Mouse (Mus musculus): ENCODE measurements at regions not wholly inside any gene's neighbourhood (a gene's known extent, or its start where the extent isn't known, plus 50 kb on each side); places are given as distances from the start of the nearest gene placed in this dataset.

DNA sequence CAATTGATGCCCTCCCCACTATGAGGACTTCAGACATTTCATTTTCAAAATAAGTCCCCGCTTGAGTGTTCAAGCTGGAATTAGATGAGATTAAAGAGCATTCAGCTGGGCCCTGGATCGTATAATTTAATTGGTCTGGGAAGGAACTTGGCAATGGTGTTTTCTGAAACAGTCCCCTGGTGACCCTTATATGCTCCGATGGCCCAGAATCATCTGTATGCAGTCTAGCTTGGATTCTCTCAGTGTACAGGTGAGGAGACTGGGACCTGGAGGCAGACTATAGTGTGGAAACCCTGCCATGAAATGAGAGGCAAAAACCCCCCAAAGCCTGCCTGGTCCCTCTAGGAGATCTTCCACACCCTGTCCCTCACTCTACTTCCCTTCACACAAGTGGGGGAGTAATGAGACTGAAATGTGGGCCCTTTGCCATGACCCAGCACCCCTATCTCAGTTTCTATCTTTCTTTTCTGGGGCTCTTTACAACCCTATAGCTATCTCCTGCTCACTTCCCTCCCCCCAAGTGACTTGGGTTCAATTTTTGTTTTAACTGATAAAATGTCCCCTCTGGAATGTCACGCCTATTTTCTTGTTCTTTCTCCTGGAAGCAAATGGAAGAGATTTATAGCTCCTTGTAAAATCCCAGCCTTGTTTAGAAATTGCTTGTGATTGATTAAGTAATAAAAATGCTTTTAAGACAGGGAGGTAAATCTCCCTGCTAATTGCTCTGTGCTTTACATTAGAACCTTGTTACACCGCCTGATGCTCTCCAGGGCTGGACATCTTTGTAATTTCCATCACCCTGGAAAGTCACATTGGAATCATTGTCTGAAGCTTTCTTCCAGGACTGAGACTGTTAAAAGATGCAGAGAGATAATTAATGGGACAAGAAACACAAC, 64.7 kb upstream of the Agbl1 start:
- Histone ChIP-seq H3K9ac (replicated peaks; ENCODE audit: low read depth, low read length) (no peak overlapping the region), H3K4me3 (ENCODE audit: low read depth, low read length) (no peak overlapping the region), H3K27ac (ENCODE audit: low read length) (no peak overlapping the region), H3K4me1 (ENCODE audit: control insufficient read depth, insufficient read depth, low read length) (no peaks in the 10 kb centered on the region), H3K27me3 (ENCODE audit: control insufficient read depth, insufficient read depth, low read length) (no peaks in the 10 kb centered on the region), H3K9me3 (ENCODE audit: control insufficient read depth, low read depth, low read length) (no peaks in the 10 kb centered on the region), H3K36me3 (ENCODE audit: control insufficient read depth, insufficient read depth, low read length) (no peaks in the 10 kb centered on the region), H3K4me2 (replicated peaks; ENCODE audit: low read depth, low read length) (no peak overlapping the region)
- ATAC-seq (ENCODE audit: insufficient number of reproducible peaks, insufficient read depth, low FRiP score, low read depth): no peak
- 60% methylated on average over 5 of the region's 5 CpGs for WGBS

DNA sequence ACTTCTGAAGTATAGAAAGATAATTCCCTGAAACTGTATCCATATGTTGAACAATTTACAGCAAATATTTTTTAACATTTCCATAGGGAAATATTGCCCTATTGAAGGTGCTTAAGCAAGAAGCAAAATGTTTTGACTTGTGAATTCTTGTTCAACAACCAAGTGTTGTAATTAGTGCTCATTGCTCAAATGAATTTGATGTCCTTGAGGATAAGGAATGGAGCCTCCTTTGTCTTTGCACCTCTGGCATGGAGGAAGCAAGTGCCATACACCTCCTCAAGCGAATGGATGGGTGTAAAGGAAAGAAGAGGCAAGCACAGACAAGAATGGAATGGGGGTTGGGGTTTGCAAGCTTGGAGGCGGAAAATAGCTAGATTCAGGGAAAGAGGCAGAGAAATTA, 59.2 kb upstream of the Agbl1 start:
- Histone ChIP-seq H3K4me1 (ENCODE audit: control insufficient read depth, insufficient read depth, low read length) (no peaks in the 10 kb centered on the region), H3K27me3 (ENCODE audit: control insufficient read depth, insufficient read depth, low read length) (no peaks in the 10 kb centered on the region), H3K4me2 (replicated peaks; ENCODE audit: low read depth, low read length) (no peak overlapping the region), H3K9ac (replicated peaks; ENCODE audit: low read depth, low read length) (no peak overlapping the region), H3K4me3 (ENCODE audit: low read depth, low read length) (no peak overlapping the region), H3K27ac (ENCODE audit: low read length) (no peak overlapping the region), H3K36me3 (ENCODE audit: control insufficient read depth, insufficient read depth, low read length) (no peaks in the 10 kb centered on the region), H3K9me3 (ENCODE audit: control insufficient read depth, low read depth, low read length) (no peaks in the 10 kb centered on the region)
- no peak for ATAC-seq (ENCODE audit: insufficient number of reproducible peaks, insufficient read depth, low FRiP score, low read depth)
- WGBS: 90% methylated on average over 2 of the region's 2 CpGs

DNA sequence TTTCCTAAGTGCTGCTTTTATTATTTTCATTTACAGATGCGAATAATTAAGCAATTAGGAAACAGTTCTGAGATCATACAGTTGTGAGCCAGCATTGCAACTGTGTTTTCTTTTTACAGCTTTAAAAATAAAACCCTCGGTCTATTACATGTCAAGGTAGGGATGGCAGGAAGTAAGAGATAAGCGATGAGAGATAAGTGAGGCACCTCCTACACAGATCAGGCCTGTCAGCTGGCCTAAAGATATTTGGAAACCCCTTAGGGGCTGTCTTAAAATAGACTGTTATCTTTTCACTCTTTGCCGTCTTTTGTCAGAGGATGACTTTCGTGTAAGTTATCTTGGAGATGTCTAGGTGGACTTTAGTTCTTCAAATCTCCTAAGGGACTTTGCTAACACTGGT, 53.5 kb upstream of the Agbl1 start:
- H3K27ac ChIP-seq (ENCODE audit: low read length): no peak overlapping the region
- no peaks in the 10 kb centered on the region for H3K9me3 ChIP-seq (ENCODE audit: control insufficient read depth, low read depth, low read length)
- H3K4me3 ChIP-seq (ENCODE audit: low read depth, low read length): no peak overlapping the region
- no peaks in the 10 kb centered on the region for H3K27me3 ChIP-seq (ENCODE audit: control insufficient read depth, insufficient read depth, low read length)
- no peak for ATAC-seq (ENCODE audit: insufficient number of reproducible peaks, insufficient read depth, low FRiP score, low read depth)
- H3K4me1 ChIP-seq (ENCODE audit: control insufficient read depth, insufficient read depth, low read length): no peaks in the 10 kb centered on the region
- WGBS: 47% methylated on average over 5 of the region's 5 CpGs
- H3K9ac ChIP-seq (replicated peaks; ENCODE audit: low read depth, low read length): no peak overlapping the region
- H3K4me2 ChIP-seq (replicated peaks; ENCODE audit: low read depth, low read length): no peak overlapping the region
- no peaks in the 10 kb centered on the region for H3K36me3 ChIP-seq (ENCODE audit: control insufficient read depth, insufficient read depth, low read length)

DNA sequence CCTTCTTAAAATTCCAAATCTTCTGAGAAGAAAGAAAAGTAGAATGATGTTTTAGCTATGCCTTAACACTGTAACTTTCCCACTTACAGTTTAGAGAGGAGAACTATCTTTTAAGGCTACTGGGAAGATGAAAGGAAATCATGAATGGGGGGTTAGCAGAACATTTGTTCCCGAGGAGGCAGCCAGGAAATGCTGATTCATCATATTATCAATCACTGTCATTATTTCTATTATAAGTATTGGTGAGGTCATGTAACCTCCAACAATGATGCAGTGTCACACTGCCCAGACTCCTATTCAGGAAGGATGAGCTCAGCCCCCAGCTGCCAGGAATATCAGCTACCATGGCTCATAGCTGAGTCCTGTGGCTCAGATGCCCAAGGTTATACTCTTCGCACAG, 52.3 kb upstream of the Agbl1 start:
- no peaks in the 10 kb centered on the region for H3K27me3 ChIP-seq (ENCODE audit: control insufficient read depth, insufficient read depth, low read length)
- H3K9ac ChIP-seq (replicated peaks; ENCODE audit: low read depth, low read length): no peak overlapping the region
- H3K4me1 ChIP-seq (ENCODE audit: control insufficient read depth, insufficient read depth, low read length): no peaks in the 10 kb centered on the region
- H3K27ac ChIP-seq (ENCODE audit: low read length): no peak overlapping the region
- WGBS: 51% methylated on average over 2 of the region's 2 CpGs
- no peaks in the 10 kb centered on the region for H3K9me3 ChIP-seq (ENCODE audit: control insufficient read depth, low read depth, low read length)
- ATAC-seq (ENCODE audit: insufficient number of reproducible peaks, insufficient read depth, low FRiP score, low read depth): no peak
- no peaks in the 10 kb centered on the region for H3K36me3 ChIP-seq (ENCODE audit: control insufficient read depth, insufficient read depth, low read length)
- no peak overlapping the region for H3K4me2 ChIP-seq (replicated peaks; ENCODE audit: low read depth, low read length)
- no peak overlapping the region for H3K4me3 ChIP-seq (ENCODE audit: low read depth, low read length)

Measured in stomach, embryonic 14.5 days (tissue).